Mouse (Mus musculus): Measurements from ENCODE around the gene Vamp8. TPM values are rescaled to one million over a fixed set of nuclear protein-coding genes. Genes with fewer than 3 reads are reported as not detected.

The Vamp8 gene
- polyA plus RNA-seq (2012; ENCODE audit: low replicate concordance), result 21.3 and 54.2 TPM in 2 replicates

GRCm38 (mm10) chr6:72389941-72390771 lies at the start of gene Vamp8:
Gene Vamp8 (minus strand): TSS chr6:72390703.

DNA sequence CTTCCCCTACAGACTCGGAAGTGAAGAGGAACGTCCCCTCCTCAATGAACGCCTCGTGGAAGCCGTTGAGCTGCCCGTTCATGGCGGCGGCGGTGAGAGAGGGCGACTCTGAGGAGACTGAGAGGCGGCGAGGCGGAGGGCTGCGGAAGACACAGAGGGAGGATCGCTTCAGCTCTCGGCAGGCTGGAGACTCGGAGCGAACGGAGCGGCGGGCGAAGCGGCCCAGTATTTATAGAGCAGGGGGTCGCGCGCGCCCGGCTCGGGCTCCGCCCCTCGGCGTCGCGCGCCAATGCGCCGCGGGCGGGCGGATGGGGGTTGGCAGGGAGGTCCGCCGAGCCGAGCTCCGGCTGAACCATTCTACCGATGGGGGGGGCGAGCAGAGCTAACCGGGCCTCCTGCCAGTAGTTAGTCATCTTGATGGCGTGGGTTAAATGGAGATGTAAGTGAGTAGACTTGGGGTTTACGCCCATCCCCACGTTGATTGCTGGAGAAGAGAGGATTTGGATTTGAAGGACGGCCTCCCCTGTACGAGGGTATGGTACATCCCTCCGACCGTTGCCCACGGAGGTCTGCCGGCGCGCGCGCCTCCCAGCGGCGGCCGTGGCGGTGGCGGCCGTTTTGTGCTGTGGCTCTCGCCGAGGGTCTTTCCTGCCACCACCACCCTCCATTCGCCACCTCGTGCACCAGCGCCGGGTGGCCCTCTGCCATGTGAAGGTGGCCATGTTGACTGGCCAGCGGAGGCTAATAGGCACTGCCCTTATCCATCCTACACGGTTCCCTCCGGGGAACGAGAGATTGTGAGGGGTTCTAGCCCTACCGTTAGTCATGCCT lies 49.1 kb upstream of the Vamp8 start, which contains the start of gene Mat2a:
Mat2a (minus strand) TSS at position 204 of the 831 bp plus-strand sequence.

DNA sequence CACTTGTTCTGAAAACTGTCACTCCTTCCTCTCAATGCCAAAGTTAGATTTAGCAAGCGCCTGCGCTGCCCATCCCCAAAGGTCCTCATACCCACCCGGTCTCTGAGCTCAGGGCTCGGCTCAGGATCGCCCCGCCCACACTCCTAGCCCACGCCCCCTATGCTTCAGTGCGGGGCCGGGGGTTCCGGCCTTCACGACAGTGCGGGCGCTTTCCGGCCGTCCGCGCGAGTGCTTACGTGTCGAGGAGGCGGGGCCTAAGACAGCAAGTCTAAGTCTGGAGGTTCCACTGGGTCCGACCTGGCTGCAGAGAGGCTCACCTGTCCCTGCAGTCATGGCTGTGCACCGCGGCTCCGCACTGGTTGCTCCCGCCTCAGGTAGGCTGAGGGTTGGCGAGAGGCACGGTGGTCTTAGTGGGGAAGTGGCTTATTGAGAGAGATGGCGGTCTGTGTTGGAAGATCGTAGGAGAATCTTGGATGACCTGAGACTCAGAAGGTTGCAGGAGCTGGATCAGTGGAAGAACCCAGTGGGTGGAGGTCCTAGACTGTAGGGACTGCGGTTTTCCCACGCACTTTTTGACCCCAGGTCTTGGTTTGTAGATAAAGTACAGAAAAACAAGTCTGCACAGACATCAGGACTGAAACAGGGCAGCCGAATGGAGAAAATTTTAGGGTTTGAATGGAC lies 23.7 kb upstream of the Vamp8 start, which contains the start of gene Ggcx:
Ggcx (plus strand) TSS at position 233 of the 681 bp plus-strand sequence.

DNA sequence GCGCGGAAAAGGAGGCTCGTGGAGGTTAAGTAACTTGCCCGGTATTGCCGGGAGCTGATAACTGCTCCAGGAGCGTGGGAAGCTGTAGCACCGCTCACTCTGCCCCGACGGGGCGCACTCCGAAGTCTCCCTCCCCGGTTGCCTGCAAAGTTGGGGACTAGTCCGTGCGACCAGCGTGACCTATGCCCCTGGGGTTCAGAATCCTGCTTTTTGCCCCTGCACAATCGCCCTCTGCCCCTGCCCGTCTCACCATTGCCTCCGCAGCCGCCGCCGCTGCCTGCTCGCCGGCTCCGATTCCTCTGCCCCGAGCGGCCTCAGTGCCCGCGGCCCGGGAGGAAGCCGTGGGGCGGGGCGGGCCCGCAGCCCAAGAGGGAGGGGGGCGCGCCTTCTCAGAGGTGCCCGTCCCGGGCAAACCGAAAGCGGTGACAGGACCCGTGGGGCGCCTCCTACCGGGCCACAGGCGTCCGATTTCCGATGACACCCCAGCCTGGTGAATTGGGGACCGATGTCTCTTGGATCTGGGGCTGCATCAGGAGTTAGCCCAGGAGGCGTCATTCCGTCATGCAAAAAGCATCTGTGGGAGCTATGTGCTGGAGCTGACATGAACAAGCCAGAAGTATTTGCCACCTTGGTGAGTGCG lies 10.3 kb downstream of the Vamp8 start, which contains the start of gene Vamp5:
Vamp5 (minus strand) TSS at position 338 of the 640 bp plus-strand sequence.

DNA sequence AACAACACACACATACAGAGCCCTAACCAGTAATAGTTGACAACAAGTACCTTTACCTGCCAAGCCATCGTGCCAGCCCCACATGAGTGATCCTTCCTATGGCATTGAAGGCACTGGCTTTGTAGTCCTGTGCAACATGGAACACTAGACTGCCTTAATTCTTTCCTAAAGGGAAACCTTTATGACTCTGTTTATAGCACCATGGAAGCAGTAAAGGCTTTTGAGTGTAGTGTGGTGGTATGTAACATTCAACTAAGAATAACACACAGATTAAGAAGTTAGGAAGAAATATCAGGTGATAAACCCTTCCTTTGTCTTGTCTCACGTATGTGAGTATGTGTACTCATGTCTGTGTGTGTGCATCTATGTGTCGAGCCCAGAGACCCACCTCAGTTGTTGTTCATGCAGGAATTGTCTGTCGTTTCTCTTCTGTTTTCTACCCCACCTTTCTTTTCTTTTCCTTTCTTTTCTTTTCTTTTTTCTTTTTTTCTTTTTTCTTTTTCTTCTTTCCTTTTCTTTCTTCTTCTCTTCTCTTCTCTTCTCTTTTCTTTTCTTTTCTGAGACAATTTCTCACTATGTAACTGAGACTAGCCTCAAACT lies 23.6 kb downstream of the Vamp8 start, which contains the start of gene Rnf181:
Rnf181 (minus strand) TSS at position 113 of the 600 bp plus-strand sequence.

DNA sequence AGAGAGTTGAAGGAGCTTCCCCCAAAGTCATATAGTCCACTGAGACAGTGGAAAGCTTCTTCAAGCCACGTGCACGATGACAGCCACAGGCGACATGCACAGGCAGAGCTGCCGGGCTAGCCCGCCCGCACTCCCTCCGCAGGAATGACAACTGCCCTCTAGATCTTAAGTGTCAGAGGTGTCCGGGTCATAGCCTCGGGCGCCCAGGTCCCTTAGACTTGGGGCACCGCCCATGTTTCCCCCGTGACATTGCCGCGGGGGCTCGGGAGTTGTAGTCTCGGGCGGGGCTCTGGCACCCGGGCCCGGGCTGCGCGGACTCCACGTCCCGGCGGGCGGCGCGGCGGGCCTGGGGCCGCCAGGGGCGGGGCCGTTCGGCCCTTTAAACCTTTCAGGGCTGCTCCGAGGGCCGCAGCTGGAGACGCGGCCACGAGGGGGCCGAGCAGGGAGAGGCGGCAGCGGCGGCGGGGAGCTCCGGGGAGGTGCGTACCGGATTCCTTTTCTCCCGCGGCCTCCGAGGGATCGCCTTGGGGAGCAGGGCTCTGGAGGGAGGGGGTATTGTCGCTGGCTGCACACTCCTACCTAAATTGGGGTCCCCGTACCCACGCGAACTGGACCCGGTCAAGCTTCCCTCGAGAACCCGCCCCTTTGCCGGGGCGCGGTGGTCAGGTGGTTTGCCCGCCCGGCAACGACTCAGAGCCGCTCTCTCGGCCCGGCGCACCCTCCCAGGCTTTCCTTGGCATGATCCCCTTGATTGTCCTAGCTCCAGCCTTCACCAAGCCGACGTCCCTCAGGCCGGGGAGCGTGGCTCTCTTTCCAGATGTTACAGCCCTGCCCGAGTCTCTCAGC lies 35.2 kb downstream of the Vamp8 start, which contains the start of gene Tmem150a:
Tmem150a (plus strand) TSS at position 382 of the 846 bp plus-strand sequence.

DNA sequence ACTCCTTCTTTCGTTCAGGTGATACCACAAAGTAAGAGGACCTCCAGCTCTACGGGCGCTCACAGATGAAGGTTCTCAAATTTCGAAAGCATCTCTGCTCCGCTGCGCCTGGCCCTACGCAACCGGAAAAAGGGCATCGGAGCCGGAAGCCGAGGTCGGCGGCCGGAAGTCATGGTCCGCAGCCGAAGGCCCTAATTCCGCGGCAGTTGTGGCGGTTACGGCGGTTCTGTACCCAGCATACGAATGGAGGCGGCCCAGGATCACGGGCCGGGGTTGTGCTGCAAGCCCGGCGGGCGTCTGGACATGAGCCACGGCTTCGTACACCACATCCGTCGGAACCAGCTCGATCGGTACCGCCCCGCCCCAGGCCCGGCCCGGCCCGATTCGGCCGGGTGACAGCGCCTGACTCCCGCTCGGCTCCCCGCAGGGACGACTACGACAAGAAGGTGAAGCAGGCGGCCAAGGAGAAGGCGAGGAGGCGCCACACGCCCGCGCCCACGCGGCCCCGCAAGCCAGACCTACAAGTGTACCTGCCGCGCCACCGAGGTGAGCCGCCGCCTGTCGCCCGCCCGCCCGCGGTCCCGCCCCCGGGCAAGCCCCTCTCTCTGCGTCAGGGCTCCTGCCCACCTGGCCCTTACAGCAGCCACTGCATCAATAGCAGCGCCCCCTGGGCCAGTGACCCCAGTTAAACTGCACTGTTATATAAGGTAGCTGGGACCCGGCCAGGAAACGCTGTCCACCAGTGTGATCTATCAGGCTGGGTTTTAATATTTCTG lies 43.1 kb downstream of the Vamp8 start, which contains the start of gene 0610030E20Rik:
0610030E20Rik (plus strand) TSS at position 152 of the 776 bp plus-strand sequence.

GRCm38 (mm10) chr6:72345074-72345567 lies 45.4 kb downstream of the Vamp8 start, which contains the start of gene Usp39:
Gene Usp39 (minus strand): TSS chr6:72345184.

Other genes with a start within 250 kb of the Vamp8 start
- gene Atoh8, start 155.1 kb downstream of the Vamp8 start, polyA plus RNA-seq (2012; ENCODE audit: low replicate concordance), result 0.19 and 0.72 TPM in 2 replicates
- gene Sftpb, start 86.1 kb downstream of the Vamp8 start, polyA plus RNA-seq (2012; ENCODE audit: low replicate concordance), result not detected in 2 replicates
- 15.1 and 16.2 TPM in 2 replicates for gene Usp39, start 45.5 kb downstream of the Vamp8 start, polyA plus RNA-seq (2012; ENCODE audit: low replicate concordance)
- 17.1 and 52.7 TPM in 2 replicates for gene 0610030E20Rik, start 43.4 kb downstream of the Vamp8 start, polyA plus RNA-seq (2012; ENCODE audit: low replicate concordance)
- gene Tmem150a, start 35.3 kb downstream of the Vamp8 start, polyA plus RNA-seq (2012; ENCODE audit: low replicate concordance), result 6.4 and 15.2 TPM in 2 replicates
- gene Rnf181, start 23.7 kb downstream of the Vamp8 start, polyA plus RNA-seq (2012; ENCODE audit: low replicate concordance), result 14.2 and 93.1 TPM in 2 replicates
- 32.7 and 47.3 TPM in 2 replicates for gene Vamp5, start 10.2 kb downstream of the Vamp8 start, polyA plus RNA-seq (2012; ENCODE audit: low replicate concordance)
- gene Ggcx, start 23.6 kb upstream of the Vamp8 start, polyA plus RNA-seq (2012; ENCODE audit: low replicate concordance), result 5.9 and 7.0 TPM in 2 replicates
- 16.3 and 150 TPM in 2 replicates for gene Mat2a, start 48.9 kb upstream of the Vamp8 start, polyA plus RNA-seq (2012; ENCODE audit: low replicate concordance)
- not detected in 2 replicates for gene Sh2d6, start 131.0 kb upstream of the Vamp8 start, polyA plus RNA-seq (2012; ENCODE audit: low replicate concordance)
- gene Capg, start 153.7 kb upstream of the Vamp8 start, polyA plus RNA-seq (2012; ENCODE audit: low replicate concordance), result 31.6 and 60.9 TPM in 2 replicates
- 27.5 and 32.1 TPM in 2 replicates for gene Elmod3, start 207.7 kb upstream of the Vamp8 start, polyA plus RNA-seq (2012; ENCODE audit: low replicate concordance)
- gene Retsat, start 207.8 kb upstream of the Vamp8 start, polyA plus RNA-seq (2012; ENCODE audit: low replicate concordance), result 2.9 and 19.0 TPM in 2 replicates
- gene Tgoln1, start 226.3 kb upstream of the Vamp8 start, polyA plus RNA-seq (2012; ENCODE audit: low replicate concordance), result 0.92 and 4.6 TPM in 2 replicates